Comparison of ENCODE assay signal across 20 mouse cellular contexts in genomic region chr3:136805897-136806296, GRCm38 (mm10).
"Had no signal": no experiment of that assay in that cellular context is flagged by ENCODE, and none has a peak within 500 bp of the region (broad histone marks: within the 10 kb centered on the region; RNA-seq: fewer than 3 reads in every experiment).

No protein-coding gene starts in this region.

- ATAC-seq: liver, embryonic 12.5 days; midbrain, embryonic 15.5 days had no signal

- H3K4me2 ChIP-seq: limb, embryonic 13.5 days; liver, embryonic 12.5 days; liver, embryonic 15.5 days; midbrain, embryonic 12.5 days; midbrain, embryonic 15.5 days; neural tube, embryonic 12.5 days; neural tube, embryonic 15.5 days had no signal

- H3K4me1 ChIP-seq: limb, embryonic 13.5 days; liver, embryonic 12.5 days; liver, embryonic 15.5 days; midbrain, embryonic 12.5 days; midbrain, embryonic 15.5 days; neural tube, embryonic 12.5 days; neural tube, embryonic 15.5 days had no signal

- H3K36me3 ChIP-seq: limb, embryonic 10.5 days; liver, embryonic 12.5 days; liver, embryonic 15.5 days; midbrain, embryonic 12.5 days; midbrain, embryonic 15.5 days; neural tube, embryonic 12.5 days; neural tube, embryonic 15.5 days had no signal

- H3K27me3 ChIP-seq: limb, embryonic 13.5 days; liver, embryonic 12.5 days; liver, embryonic 15.5 days; midbrain, embryonic 12.5 days; midbrain, embryonic 15.5 days; neural tube, embryonic 12.5 days; neural tube, embryonic 15.5 days had no signal

- H3K4me3 ChIP-seq: layer of hippocampus, adult 2 months; limb, embryonic 10.5 days; limb, embryonic 13.5 days; liver, embryonic 12.5 days; liver, embryonic 15.5 days; midbrain, embryonic 12.5 days; midbrain, embryonic 15.5 days; neural tube, embryonic 12.5 days; neural tube, embryonic 15.5 days had no signal

- H3K9me3 ChIP-seq: limb, embryonic 10.5 days; limb, embryonic 13.5 days; liver, embryonic 12.5 days; liver, embryonic 15.5 days; midbrain, embryonic 12.5 days; midbrain, embryonic 15.5 days; neural tube, embryonic 12.5 days; neural tube, embryonic 15.5 days had no signal

- H3K27ac ChIP-seq: kidney, postnatal 0 days; layer of hippocampus, adult 2 months; limb, embryonic 10.5 days; limb, embryonic 13.5 days; liver, embryonic 12.5 days; liver, embryonic 15.5 days; macrophage; midbrain, embryonic 12.5 days; midbrain, embryonic 15.5 days; neural tube, embryonic 12.5 days; neural tube, embryonic 15.5 days had no signal

- H3K9ac ChIP-seq: limb, embryonic 13.5 days; liver, embryonic 12.5 days; liver, embryonic 15.5 days; midbrain, embryonic 12.5 days; midbrain, embryonic 15.5 days; neural tube, embryonic 12.5 days; neural tube, embryonic 15.5 days had no signal

- DNase-seq: kidney, adult 2 months; kidney, postnatal 25 days; layer of hippocampus, adult 9-11 months; liver; lung, adult 18-20 months; right cerebral cortex, adult 18-20 months; right cerebral cortex, postnatal 14 days; right cerebral cortex, postnatal 4 days; thymus, postnatal 25 days had no signal
